Mouse (Mus musculus): ENCODE measurements at regions not wholly inside any gene's neighbourhood (a gene's known extent, or its start where the extent isn't known, plus 50 kb on each side); places are given as distances from the start of the nearest gene placed in this dataset.

DNA sequence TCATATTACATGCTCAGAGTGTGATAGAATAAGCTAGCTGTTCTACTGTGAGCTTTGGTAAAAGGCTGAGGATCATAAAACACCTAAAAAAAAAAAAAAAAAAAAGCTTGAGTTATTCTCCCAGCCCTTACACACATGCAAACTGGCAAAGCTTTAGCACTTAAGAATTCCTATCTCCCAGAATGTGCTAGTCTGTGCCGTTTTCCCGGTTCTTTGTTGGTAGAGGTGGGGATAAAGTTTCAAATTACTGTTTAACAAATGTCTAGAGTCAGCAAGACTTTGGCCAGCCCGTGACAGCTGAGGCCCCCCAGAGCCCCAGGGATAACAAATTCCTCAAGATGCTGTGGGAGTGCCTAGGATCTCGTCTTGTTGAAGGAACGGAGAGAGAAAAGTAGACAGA, 254.3 kb upstream of the Mgmt start:
- TF ChIP-seq CTCF (IDR thresholded peaks at IDR 0.05; ENCODE audit: control insufficient read depth, insufficient read depth, insufficient read length) (no peak), CEBPB (IDR thresholded peaks at IDR 0.05; ENCODE audit: low read depth) (no peak)
